Mouse (Mus musculus) MEL (cell line): ENCODE measurements around the gene Ccdc61. TPM values are rescaled to one million over a fixed set of nuclear protein-coding genes. Genes with fewer than 3 reads are reported as not detected.

Source experiments
- DNase-seq: peaks from one replicate; pipeline ENCODE4 v3.0.0; 2011; ENCODE audit warnings: low read depth, low spot score
- H3K27ac ChIP-seq: 2 replicates; pipeline ENCODE4 v1.5.1; 2012; ENCODE audit warnings: low read depth, mild to moderate bottlenecking, control low read depth, low read length, moderate library complexity; ENCODE audit not compliant: control insufficient read depth
- H3K27me3 ChIP-seq, 2 experiments: fragments of 150-350 bp in 1 of 2; sonication (generic) in 1 of 2; 2 replicates each; pipeline ENCODE4 v1.6.1; 2012; ENCODE audit warnings: low read length in 2 of 2, mild to moderate bottlenecking in 2 of 2, improper control_type of control experiment in 1 of 2, moderate library complexity in 1 of 2; ENCODE audit not compliant: insufficient read depth in 2 of 2, control insufficient read depth in 1 of 2
- H3K36me3 ChIP-seq, 2 experiments: 2 replicates each; pipeline ENCODE4 v1.6.1; 2012 to 2014; ENCODE audit warnings: low read length in 2 of 2, improper control_type of control experiment in 1 of 2, inconsistent platforms in 1 of 2, mild to moderate bottlenecking in 1 of 2; ENCODE audit not compliant: insufficient read depth in 2 of 2, control insufficient read depth in 1 of 2
- H3K4me1 ChIP-seq, 2 experiments: fragments of 150-350 bp in 1 of 2; sonication (generic) in 1 of 2; 2 replicates each; pipeline ENCODE4 v1.6.1; 2012; ENCODE audit warnings: low read length in 2 of 2, improper control_type of control experiment in 1 of 2, mild to moderate bottlenecking in 1 of 2; ENCODE audit not compliant: insufficient read depth in 2 of 2, control insufficient read depth in 1 of 2
- H3K4me3 ChIP-seq, 2 experiments: fragments of 150-350 bp in 1 of 2; sonication (generic) in 1 of 2; 2 replicates each; pipeline ENCODE4 v1.5.1; 2012; ENCODE audit warnings: low read depth in 2 of 2, low read length in 2 of 2, mild to moderate bottlenecking in 2 of 2, moderate library complexity in 2 of 2, control low read depth in 1 of 2, improper control_type of control experiment in 1 of 2; ENCODE audit not compliant: control insufficient read depth in 1 of 2, insufficient read depth in 1 of 2
- H3K79me2 ChIP-seq: 2 replicates; pipeline ENCODE4 v1.6.1; 2012; ENCODE audit warnings: mild to moderate bottlenecking, low read length, moderate library complexity; ENCODE audit not compliant: control insufficient read depth, poor library complexity, insufficient read depth
- H3K9ac ChIP-seq: 2 replicates; pipeline ENCODE4 v1.6.1; 2012; ENCODE audit warnings: low read depth, mild to moderate bottlenecking, control low read depth, low read length, moderate library complexity; ENCODE audit not compliant: control insufficient read depth, poor library complexity, severe bottlenecking
- H3K9me3 ChIP-seq: fragments of 150-350 bp; sonication (generic); replicated peaks from 2 replicates; pipeline ENCODE4 v1.6.1; 2012; ENCODE audit warnings: mild to moderate bottlenecking, low read length, improper control_type of control experiment, moderate library complexity; ENCODE audit not compliant: insufficient read depth
- E2F4 ChIP-seq: IDR thresholded peaks from 2 replicates; pipeline ENCODE4 v1.6.1; 2011; ENCODE audit warnings: low read depth, low read length, improper control_type of control experiment, borderline replicate concordance
- ELF1 ChIP-seq: IDR thresholded peaks from 2 replicates; pipeline ENCODE4 v1.6.1; 2014; ENCODE audit warnings: low read depth, mild to moderate bottlenecking, inconsistent platforms, low read length, improper control_type of control experiment, moderate library complexity
- EP300 ChIP-seq, 2 experiments: IDR thresholded peaks; 2 replicates each; pipeline ENCODE4 v1.6.1; 2011; ENCODE audit warnings: improper control_type of control experiment in 2 of 2, low read length in 2 of 2, low read depth in 1 of 2, mild to moderate bottlenecking in 1 of 2
- GABPA ChIP-seq: IDR thresholded peaks from 2 replicates; pipeline ENCODE4 v1.6.1; 2012; ENCODE audit warnings: low read depth, mild to moderate bottlenecking, inconsistent platforms, low read length, improper control_type of control experiment, moderate library complexity
- MAFK ChIP-seq: IDR thresholded peaks from 2 replicates; pipeline ENCODE4 v1.6.1; 2011; ENCODE audit warnings: low read depth, mild to moderate bottlenecking, low read length, improper control_type of control experiment, borderline replicate concordance
- MAX ChIP-seq: IDR thresholded peaks from 2 replicates; pipeline ENCODE4 v1.6.1; 2011; ENCODE audit warnings: low read length, improper control_type of control experiment
- MAZ ChIP-seq: IDR thresholded peaks from 2 replicates; pipeline ENCODE4 v1.6.1; 2012; ENCODE audit warnings: low read depth, mild to moderate bottlenecking, inconsistent platforms, low read length, improper control_type of control experiment
- MEF2A ChIP-seq: IDR thresholded peaks from 2 replicates; pipeline ENCODE4 v1.6.1; 2014; ENCODE audit warnings: low read depth, mild to moderate bottlenecking, inconsistent platforms, low read length, improper control_type of control experiment; ENCODE audit not compliant: poor library complexity, insufficient replicate concordance, severe bottlenecking; ENCODE audit errors: extremely low read depth
- MYC ChIP-seq: IDR thresholded peaks from 2 replicates; pipeline ENCODE4 v1.6.1; 2011; ENCODE audit warnings: low read depth, mild to moderate bottlenecking, low read length, improper control_type of control experiment, moderate library complexity
- POLR2A ChIP-seq, 2 experiments: IDR thresholded peaks; 2 replicates each; pipeline ENCODE4 v1.6.1; 2011 to 2012; ENCODE audit warnings: low read length in 2 of 2, mild to moderate bottlenecking in 2 of 2, control low read depth in 1 of 2, improper control_type of control experiment in 1 of 2, low read depth in 1 of 2, moderate library complexity in 1 of 2; ENCODE audit not compliant: control insufficient read depth in 1 of 2, insufficient read depth in 1 of 2, poor library complexity in 1 of 2
- POLR2AphosphoS2 ChIP-seq: IDR thresholded peaks from 2 replicates; pipeline ENCODE4 v1.6.1; 2011; ENCODE audit warnings: low read length, improper control_type of control experiment
- POLR2AphosphoS5 ChIP-seq: IDR thresholded peaks from 2 replicates; pipeline ENCODE4 v1.6.1; 2012; ENCODE audit warnings: low read depth, borderline replicate concordance, mild to moderate bottlenecking, inconsistent platforms, low read length, moderate library complexity, mixed read lengths
- SIN3A ChIP-seq: IDR thresholded peaks from 2 replicates; pipeline ENCODE4 v1.6.1; 2012; ENCODE audit warnings: low read length, improper control_type of control experiment, inconsistent platforms
- SMC3 ChIP-seq: IDR thresholded peaks from 2 replicates; pipeline ENCODE4 v1.6.1; 2011; ENCODE audit warnings: low read depth, low read length, improper control_type of control experiment
- TBP ChIP-seq: IDR thresholded peaks from 2 replicates; pipeline ENCODE4 v1.8.0; 2011; ENCODE audit warnings: low read depth, low read length, improper control_type of control experiment
- TCF12 ChIP-seq: IDR thresholded peaks from 2 replicates; pipeline ENCODE4 v1.6.1; 2014; ENCODE audit warnings: low read depth, mild to moderate bottlenecking, inconsistent platforms, low read length, improper control_type of control experiment, moderate library complexity
- UBTF ChIP-seq: IDR thresholded peaks from 2 replicates; pipeline ENCODE4 v1.6.1; 2012; ENCODE audit warnings: low read depth, mild to moderate bottlenecking, inconsistent platforms, low read length, improper control_type of control experiment, moderate library complexity, borderline replicate concordance; ENCODE audit not compliant: insufficient read depth
- USF1 ChIP-seq: IDR thresholded peaks from 2 replicates; pipeline ENCODE4 v1.6.1; 2014; ENCODE audit warnings: low read depth, mild to moderate bottlenecking, inconsistent platforms, low read length, improper control_type of control experiment, moderate library complexity
- USF2 ChIP-seq, 2 experiments: IDR thresholded peaks; 2 replicates each; pipeline ENCODE4 v1.6.1; 2011 to 2012; ENCODE audit warnings: improper control_type of control experiment in 2 of 2, low read length in 2 of 2, borderline replicate concordance in 1 of 2, inconsistent platforms in 1 of 2, low read depth in 1 of 2, mild to moderate bottlenecking in 1 of 2; ENCODE audit not compliant: insufficient read depth in 1 of 2
- ZMIZ1 ChIP-seq: IDR thresholded peaks from 2 replicates; pipeline ENCODE4 v1.6.1; 2012; ENCODE audit warnings: low read depth, mild to moderate bottlenecking, inconsistent platforms, low read length, improper control_type of control experiment, moderate library complexity
- ZNF384 ChIP-seq: IDR thresholded peaks from 2 replicates; pipeline ENCODE4 v1.6.1; 2012; ENCODE audit warnings: low read depth, mild to moderate bottlenecking, inconsistent platforms, low read length, improper control_type of control experiment
- polyA plus RNA-seq, 2 experiments: library from polyadenylated mRNA; stranded (reverse) in 1 of 2; unstranded in 1 of 2; fragments of >175 nt in 1 of 2; fragments of >200 nt in 1 of 2; gene quantifications; 2 replicates each; pipeline versions ENCODE4 v1.2.1 to v1.2.4; 2012; ENCODE audit warnings: low replicate concordance in 2 of 2, low read depth in 1 of 2; ENCODE audit not compliant: insufficient read length in 2 of 2, insufficient read depth in 1 of 2, missing spikeins in 1 of 2
- total RNA-seq: library from RNA; depleted of rRNA; stranded (reverse); fragments of 300-350 nt; gene quantifications from 2 replicates; pipeline ENCODE4 v1.2.3, GENCODE M21; 2012

Gene Ccdc61
- total and polyA plus RNA-seq, 3 experiments, result 19.7 to 69.8 TPM; not detected in 1

GRCm38 (mm10) chr7:18942376-18942775 is 32.2 kb upstream of the Ccdc61 start:
- Histone ChIP-seq H3K27me3 (peaks cover 2 to 12% of the 10 kb centered on the region in 2 experiments), H3K9ac (no peak overlapping the region), H3K79me2 (no peaks in the 10 kb centered on the region), H3K36me3 (no peaks in the 10 kb centered on the region), H3K27ac (no peak overlapping the region), H3K4me1 (no peaks in the 10 kb centered on the region), H3K9me3 (no peaks in the 10 kb centered on the region), H3K4me3 (no peak overlapping the region)
- no peak for DNase-seq
- TF ChIP-seq ZNF384 (no peak), TCF12 (no peak), POLR2A (IDR thresholded peaks at IDR 0.05; ENCODE audit: control insufficient read depth in 1 of 2, insufficient read depth in 1 of 2, low read depth in 1 of 2, low read length in 2 of 2, poor library complexity in 1 of 2) (no peak), MAZ (no peak), POLR2AphosphoS2 (no peak), GABPA (no peak), TBP (no peak), MAX (no peak), UBTF (no peak), SIN3A (no peak), MAFK (no peak), EP300 (IDR thresholded peaks at IDR 0.05; ENCODE audit: low read depth in 1 of 2, low read length in 2 of 2) (no peak), MYC (no peak), USF1 (no peak)

GRCm38 (mm10) chr7:18927759-18928158 is 17.5 kb upstream of the Ccdc61 start:
- Histone ChIP-seq H3K4me1 (peaks cover 0 to 1% of the 10 kb centered on the region in 2 experiments; a peak in 3 of 4 replicates), H3K4me3 (no peak overlapping the region), H3K9me3 (no peaks in the 10 kb centered on the region), H3K9ac (no peak overlapping the region), H3K36me3 (0 out of 4 replicates have a peak, but pooled peaks cover 0 to under 1% of the 10 kb centered on the region in 2 experiments), H3K79me2 (no peaks in the 10 kb centered on the region), H3K27me3 (peaks cover 7 to 9% of the 10 kb centered on the region in 2 experiments), H3K27ac (no peak overlapping the region)
- DNase-seq, result no peak
- TF ChIP-seq GABPA (no peak), ZMIZ1 (no peak), E2F4 (no peak), SMC3 (no peak), POLR2AphosphoS5 (no peak), USF2 (IDR thresholded peaks at IDR 0.05; ENCODE audit: borderline replicate concordance in 1 of 2, insufficient read depth in 1 of 2, low read depth in 1 of 2, low read length in 2 of 2) (no peak), UBTF (no peak), SIN3A (no peak), MYC (no peak), MEF2A (no peak), ELF1 (no peak)
